Comparison of ENCODE assay signal across 21 mouse cellular contexts in the genomic region with DNA sequence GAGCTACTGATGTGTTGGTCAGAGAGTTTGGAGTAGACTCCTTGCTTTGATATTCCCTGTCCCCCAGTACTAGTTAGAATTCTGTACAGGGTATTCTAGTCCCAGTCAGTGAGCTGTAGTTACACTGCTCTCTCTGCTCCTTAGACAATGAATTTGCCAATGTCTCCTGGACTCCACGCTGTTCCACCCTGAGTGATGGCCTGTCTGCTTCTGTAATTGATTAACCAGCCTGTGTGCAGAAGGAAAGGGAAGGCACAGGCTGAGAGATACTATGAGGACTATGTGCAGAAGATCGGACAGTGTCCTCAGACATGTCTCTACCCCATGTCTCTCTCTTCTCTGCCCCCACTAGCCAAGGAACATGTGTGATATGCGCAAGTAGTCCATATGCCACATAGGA.
"Had no signal": no experiment of that assay in that cellular context is flagged by ENCODE, and none has a peak within 500 bp of the region (broad histone marks: within the 10 kb centered on the region; RNA-seq: fewer than 3 reads in every experiment).

No protein-coding gene starts in this region.

- H3K36me3 ChIP-seq: lung, embryonic 15.5 days; midbrain, embryonic 12.5 days; neural tube, embryonic 13.5 days; neural tube, embryonic 15.5 days had no signal

- H3K27me3 ChIP-seq: lung, embryonic 15.5 days; megakaryocyte, embryonic 14.5 days; neural tube, embryonic 13.5 days; neural tube, embryonic 15.5 days had no signal

- H3K27ac ChIP-seq: lung, embryonic 15.5 days; macrophage; midbrain, embryonic 12.5 days; neural tube, embryonic 13.5 days; neural tube, embryonic 15.5 days had no signal

- H3K9ac ChIP-seq: lung, embryonic 15.5 days; midbrain, embryonic 12.5 days; neural tube, embryonic 13.5 days; neural tube, embryonic 15.5 days had no signal

- H3K4me3 ChIP-seq: lung, embryonic 15.5 days; megakaryocyte, embryonic 14.5 days; midbrain, embryonic 12.5 days; myocyte; neural tube, embryonic 13.5 days; neural tube, embryonic 15.5 days had no signal

- DNase-seq: lung, adult 2 months; lung, postnatal 14 days; lung, postnatal 36 days; midbrain, embryonic 14.5 days; retina, postnatal 1 day; right cerebral cortex, adult 18-20 months; right cerebral cortex, postnatal 25 days; right cerebral cortex, postnatal 4 days; spleen, adult 18-20 months; thymus, adult 18-20 months; thymus, postnatal 14 days; thymus, postnatal 36 days had no signal

- H3K4me1 ChIP-seq: lung, embryonic 15.5 days; megakaryocyte, embryonic 14.5 days; midbrain, embryonic 12.5 days; neural tube, embryonic 13.5 days; neural tube, embryonic 15.5 days had no signal

- H3K9me3 ChIP-seq: lung, embryonic 15.5 days; midbrain, embryonic 12.5 days; neural tube, embryonic 13.5 days; neural tube, embryonic 15.5 days had no signal

- ATAC-seq: lung, postnatal 0 days; midbrain, embryonic 16.5 days had no signal

- H3K4me2 ChIP-seq: lung, embryonic 15.5 days; midbrain, embryonic 12.5 days; neural tube, embryonic 13.5 days; neural tube, embryonic 15.5 days had no signal
